Mouse (Mus musculus) spleen, postnatal 14 days (tissue): ENCODE measurements around the gene H2-T23.
"Not testable (repeated sequence)": the region's sequence is repeated elsewhere in the genome, so short reads cannot be mapped to it uniquely, and the experiment has no call there.

Experiments
- DNase-seq, 2 experiments: peaks; one replicate each; pipeline ENCODE4 v3.0.0; 2021 to 2022; ENCODE audit warnings: low spot score in 2 of 2

H2-T23 gene

DNA sequence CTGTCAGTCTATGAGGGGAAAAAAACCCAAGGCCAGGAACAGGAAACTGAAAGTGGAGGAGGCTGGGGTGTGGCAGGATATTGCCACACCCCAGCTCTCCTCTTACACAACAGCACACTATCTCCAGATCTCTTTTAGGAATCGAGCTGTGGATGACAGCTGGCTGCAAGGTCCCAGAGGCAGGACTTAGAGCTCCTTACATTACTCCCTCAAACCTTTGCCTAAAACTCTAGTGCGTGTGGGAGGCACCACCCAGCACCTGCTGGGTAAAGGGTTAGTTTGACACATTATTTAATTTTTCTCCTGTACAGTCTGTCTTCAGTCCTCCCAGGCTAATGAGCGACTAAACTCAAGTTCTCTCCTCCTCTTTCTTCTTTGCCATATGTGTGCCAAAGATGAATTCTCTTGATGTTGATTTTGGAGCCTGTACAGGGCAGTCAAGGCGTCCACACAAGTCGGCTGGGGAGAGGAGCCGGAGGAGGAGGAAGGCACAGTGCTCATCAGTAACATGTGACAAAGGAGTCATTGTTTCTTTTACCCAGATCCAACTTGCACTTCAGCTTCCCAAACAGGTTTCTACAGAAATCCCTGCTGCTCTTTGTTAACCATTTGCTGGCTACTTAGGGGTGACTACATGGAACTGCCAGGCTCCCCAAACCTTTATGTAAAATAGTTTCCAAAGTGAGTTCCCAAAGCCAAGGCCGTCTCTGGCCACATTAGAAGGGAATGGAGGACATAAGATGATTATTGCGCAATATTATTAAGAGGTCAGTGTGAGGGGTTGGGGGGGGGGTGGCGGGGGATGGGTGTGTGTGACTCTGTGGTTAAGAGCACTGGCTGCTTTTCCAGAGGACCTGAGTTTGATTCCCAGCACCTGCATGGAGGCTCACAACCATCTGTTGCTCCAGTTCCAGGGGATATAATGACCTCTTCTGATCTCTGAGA, 8.7 kb downstream of the H2-T23 start:
- DNase-seq = no peak

DNA sequence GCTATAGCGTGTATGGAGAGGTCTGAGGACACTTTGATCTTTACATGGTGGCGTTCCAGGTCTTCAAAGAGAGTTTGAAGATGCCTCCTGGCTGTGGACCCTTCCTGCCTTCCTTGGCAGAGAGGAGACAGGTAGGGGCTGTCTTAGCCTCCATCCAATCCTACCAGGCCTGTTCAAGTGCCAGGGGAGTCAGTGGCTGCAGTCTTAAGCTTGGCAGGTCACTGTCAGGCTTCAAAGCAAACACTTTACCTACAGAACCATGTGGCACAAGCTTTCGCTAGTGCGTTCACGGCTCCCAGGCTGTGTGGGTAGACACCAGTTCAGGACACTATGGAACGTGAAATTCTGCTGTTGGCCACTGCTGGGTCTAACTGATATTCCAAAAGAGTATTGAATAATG, 9.7 kb downstream of the H2-T23 start:
- DNase-seq = no peak

GRCm38 (mm10) chr17:36022098-36022497, 10.6 kb downstream of the H2-T23 start:
- DNase-seq = no peak

DNA sequence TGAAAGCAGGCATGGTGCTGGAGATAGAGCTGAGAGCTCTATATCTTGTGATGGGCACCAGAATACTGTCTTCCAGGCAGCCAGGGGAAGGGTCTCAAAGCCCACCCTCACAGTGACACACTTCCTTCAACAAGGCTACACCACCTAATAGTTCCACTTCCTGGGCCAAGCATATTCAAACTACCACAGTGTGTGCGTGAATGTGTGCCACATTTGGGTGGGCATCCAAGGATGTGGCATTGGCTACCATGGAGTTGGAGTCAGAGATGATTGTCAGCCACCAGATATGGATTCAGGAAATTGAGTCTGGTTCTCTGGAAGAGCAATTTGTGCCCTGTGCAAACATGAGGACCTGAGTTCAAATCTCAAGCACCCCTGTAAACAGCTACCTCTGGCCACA, 11.3 kb downstream of the H2-T23 start:
- DNase-seq = no peak

- peak; percentile 63 to 75 for DNase-seq
Measured at GRCm38 (mm10) chr17:36020191-36021073, 12.2 kb downstream of the H2-T23 start, which contains the start of gene H2-T24. TSS of gene H2-T24 (minus strand) at chr17:36020560.

DNA sequence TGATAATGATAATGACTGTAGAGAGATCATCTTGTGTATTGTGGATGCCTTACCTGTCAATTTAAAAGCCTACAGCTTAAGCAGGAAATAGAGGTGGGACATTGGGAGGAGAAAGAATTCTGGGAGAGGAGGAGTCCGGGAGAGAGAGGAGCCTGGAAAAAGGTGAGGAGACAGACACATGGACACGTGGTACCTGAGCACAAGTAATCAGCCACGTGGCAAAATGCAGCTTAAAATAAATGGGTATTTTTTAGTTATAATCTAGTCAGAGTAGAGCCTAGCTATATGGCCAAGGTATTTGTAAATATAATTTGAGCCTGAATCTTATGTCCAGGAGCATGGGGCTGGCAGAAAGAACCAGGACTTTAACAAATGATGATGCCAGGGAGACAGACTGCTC, 13.1 kb downstream of the H2-T23 start:
- no peak for DNase-seq

DNA sequence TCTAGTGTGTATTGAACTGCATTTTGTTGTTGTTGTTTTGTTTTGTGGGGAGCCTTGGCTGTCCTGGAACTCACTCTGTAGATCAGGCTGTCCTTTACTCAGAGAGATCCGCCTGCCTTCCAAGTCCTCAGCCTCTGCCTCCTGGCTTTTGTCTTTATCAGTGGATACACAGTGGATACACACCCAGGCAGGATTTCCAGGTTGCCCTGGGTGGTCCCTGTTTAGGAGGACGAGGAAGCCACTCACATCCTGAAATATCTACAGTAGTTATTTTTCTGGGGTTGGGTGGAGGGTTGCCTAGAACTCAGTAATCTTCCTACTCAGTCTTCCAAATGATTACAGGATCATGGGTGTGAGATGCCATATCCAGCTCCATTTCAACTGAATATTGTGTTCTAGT, 13.7 kb downstream of the H2-T23 start:
- DNase-seq = no peak

DNA sequence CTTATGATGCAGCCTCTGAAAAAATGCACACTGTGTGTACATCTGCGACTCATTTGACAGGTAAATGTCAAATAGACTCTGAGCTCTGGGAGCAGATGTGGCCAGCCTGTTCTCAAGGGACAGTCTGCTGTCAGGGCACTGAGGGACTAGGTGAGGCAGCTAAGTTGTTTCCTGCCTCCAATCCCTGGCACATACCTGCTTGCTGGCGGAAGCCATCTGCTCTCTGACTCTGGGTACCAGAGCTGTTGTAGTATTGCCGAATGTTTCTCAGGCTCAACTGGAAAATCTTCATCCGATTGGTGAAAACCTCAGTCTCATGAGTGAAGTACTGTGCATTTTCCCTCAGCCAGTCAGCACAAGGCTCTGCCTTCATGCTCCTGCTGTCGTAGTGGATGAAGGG, 15.6 kb downstream of the H2-T23 start:
- DNase-seq = no peak

GRCm38 (mm10) chr17:36014977-36015376, 17.7 kb downstream of the H2-T23 start:
- no peak for DNase-seq

- not testable (repeated sequence) for DNase-seq
Measured at GRCm38 (mm10) chr17:36004409-36004808, 28.2 kb downstream of the H2-T23 start.

DNA sequence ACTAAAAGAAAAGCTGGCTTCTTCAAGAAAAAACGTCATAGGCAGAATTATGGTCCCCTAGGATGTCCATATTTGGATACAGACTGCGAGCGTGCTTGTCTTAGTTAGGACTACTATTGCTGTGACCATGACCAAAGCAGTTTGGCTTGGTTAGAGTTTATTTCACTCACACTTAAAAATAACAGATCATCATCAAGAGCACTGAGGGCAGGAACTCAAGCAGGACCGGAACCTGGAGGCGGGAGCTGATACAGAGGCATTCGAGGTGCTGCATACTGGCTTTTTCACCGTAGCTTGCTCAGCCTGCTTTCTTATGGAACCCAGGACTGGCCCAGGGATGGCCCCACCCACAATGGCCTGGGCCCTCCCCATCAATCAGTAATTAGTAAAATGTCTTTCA, 29.3 kb downstream of the H2-T23 start:
- no peak for DNase-seq

DNA sequence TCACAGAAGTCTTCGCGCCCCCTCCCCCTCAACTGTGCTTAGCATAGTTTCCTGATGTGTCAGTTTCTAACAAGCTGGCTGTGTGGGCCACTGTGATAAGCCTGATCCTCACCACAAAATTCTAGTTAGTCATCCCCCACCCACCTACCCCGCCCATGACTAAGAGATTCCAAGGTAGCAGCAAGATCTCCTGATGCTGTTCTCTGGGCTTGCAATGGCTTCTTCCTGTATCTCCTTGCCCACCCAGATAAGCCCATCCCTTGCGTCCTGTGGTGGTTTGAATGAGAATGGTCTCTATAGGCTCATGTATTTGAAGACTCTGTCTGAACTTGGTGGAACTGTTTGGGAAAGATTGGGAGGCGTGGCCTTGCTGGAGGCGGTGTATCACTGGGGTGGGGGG, 30.7 kb downstream of the H2-T23 start:
- DNase-seq = peak in 1 of 2 experiments; percentile 56

DNA sequence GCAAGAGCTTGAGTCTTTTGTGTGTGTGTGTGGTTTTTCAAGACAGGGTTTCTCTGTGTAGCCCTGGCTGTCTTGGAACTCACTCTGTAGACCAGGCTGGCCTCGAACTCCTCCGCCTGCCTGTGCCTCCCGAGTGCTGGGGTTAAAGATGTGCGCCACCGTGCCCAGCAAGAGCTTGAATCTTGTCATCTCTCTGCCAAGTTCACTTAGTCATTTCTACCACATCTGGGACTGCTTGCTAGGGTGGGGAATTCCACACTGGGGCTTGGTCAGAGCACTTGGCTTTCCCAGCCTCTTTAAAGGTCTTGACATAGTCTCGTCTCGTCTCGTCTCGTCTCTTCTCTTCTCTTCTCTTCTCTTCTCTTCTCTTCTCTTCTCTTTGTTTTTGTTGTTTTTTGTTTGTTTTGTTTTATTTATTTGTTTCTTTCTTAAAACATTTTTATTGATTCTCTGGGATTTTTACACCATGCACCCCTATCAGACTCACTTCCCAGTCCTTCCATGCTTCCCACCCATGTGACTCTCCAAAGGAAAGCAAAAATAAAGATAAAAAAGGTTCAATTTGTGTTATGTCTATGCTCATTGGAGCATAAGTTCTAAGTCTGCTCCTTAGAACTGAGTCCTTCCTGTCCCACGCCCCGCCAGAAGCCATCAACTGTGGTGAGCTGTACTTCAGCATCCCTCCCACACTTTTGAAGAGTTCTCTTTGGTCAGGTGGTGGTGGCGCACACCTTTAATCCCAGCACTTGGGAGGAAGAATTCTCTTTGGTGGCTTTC, 31.3 kb downstream of the H2-T23 start:
- DNase-seq = peak in 1 of 2 experiments; percentile 53

GRCm38 (mm10) chr17:36000349-36000748, 32.3 kb downstream of the H2-T23 start:
- no peak for DNase-seq

DNA sequence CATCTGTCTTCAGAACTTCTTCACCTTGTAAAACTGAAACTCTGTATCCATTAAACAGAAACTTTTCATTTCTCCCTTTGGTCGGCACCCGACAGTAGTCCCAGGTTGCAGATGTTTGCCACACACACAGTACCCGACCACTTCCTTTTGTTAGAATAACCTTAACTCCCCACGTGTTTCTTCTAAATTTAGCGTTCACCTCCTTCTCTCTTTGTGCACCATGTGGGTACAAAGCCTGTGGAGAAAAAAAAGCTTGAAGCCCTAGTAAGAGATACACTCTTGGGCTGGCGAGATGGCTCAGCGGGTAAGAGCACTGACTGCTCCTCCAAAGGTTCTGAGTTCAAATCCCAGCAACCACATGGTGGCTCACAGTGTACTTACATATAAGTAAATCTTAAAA, 33.3 kb downstream of the H2-T23 start:
- DNase-seq = peak in 1 of 2 experiments; percentile 39

DNA sequence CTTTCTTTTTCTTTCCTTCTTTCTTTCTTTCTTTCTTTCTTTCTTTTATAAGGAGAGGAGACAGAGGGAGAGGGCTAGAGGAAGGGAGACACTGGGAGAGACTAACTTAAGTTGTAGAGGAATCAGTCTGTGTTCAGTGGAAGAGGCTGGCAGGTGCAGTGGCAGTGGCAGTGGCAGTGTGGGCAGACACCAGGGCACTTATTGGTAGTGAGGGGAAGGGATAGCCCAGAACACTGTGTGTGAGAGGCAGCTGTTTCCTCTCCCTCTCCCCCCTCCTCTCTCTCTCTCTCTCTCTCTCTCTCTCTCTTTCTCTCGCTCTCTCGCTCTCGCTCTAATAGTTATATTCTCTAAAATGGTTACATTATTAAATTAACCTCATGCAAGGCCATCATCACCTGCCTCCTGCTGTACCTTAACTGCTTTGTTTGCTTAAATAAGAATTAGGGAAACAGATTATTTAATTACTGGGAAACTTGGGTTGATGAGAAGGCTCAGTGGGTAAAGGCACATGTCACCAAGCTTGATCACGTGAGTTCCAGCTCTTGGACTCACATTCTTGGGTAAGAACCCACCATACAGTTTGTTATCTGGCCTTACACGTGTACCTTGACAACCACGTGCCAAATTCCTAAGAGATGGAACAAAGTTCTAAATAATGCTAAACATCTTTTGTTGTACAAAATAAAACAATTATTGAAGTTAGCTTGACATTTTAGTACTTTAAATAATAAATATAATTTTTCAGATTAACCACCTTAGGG, 33.9 kb downstream of the H2-T23 start:
- DNase-seq = no peak

- DNase-seq = peak; percentile 51 to 58
Measured at GRCm38 (mm10) chr17:35997713-35998510, 34.7 kb downstream of the H2-T23 start.

DNA sequence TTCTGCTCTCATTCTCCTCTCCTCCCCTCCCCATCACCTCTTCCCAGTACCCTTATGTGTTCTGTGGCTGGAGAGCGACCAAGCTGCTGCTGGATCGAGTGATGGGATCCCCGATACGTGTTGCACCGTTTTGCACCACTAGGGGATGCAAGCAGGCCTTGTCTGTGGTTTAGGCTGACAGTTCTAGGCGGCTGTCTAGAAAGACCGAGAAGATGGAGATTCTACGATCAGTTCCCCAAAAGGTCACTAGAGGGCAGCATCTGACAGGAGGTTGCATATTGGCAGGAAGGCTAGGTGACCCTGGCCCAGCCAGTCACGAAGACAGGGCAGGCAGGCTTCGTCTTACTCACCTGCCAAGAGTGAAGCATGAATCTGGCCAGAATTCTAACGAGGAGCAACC, 35.7 kb downstream of the H2-T23 start:
- peak; percentile 93 to 99 for DNase-seq

DNA sequence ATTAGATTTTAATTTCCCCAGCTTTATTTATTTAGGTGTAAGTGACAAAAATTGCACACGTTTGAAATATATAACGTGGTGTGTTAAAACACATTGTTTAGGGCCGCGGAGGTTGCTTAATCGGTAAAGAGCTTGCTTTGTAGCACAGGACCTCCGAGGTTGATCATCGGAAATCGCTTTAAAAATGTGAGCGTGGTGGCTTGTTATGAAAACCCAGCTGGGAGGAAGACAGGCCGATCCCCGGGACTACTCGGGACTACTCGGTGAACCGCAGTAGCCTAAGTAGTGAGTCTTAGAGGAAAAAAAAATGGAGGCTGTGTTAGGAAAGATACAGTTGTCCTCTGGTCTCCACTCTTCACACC, 37.8 kb downstream of the H2-T23 start:
- DNase-seq = no peak
